Mouse (Mus musculus) stomach, postnatal 0 days (tissue): ENCODE results near the gene Ubald2.

Experiments used
- CTCF ChIP-seq: IDR thresholded peaks from 2 replicates; pipeline ENCODE4 v1.5.1; 2016; ENCODE audit warnings: antibody characterized with exemption, low read depth, mild to moderate bottlenecking, moderate library complexity
- EP300 ChIP-seq: optimal IDR thresholded peaks from 2 replicates; pipeline ENCODE3; 2016; ENCODE audit warnings: antibody characterized with exemption

GRCm38 (mm10) chr11:116432593-116433355 lies 1.1 kb upstream of the Ubald2 start:
- TF ChIP-seq CTCF (no peak), EP300 (no peak)
